ENCODE assay signal across 9 mouse cellular contexts in the genomic region with DNA sequence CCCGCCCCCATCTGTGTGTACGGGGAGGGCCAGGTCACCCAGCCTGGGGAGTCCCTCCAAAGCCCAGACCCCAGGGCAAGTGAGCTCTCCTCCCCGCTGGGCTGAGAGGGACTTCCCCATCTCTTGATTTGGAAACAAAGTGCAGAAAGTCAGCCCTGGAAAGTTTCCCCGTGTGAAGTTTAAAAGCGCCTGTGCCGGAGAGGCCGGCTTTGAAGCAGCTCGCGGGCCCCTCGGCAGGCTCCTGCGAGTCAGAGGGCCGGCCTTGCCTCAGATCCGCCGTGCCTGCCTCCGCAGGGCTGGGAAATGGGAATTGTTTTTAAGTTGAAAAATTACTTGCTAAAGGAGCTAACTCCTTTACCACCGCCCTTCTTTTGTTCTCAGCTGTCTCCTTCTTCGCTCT. TPM values are rescaled to one million over a fixed set of nuclear protein-coding genes. Genes with fewer than 3 reads are reported as not detected.
DNase-seq lines count a peak whose midpoint lies in the region; ATAC-seq lines count a peak whose summit lies in the region.
"Had no signal": no experiment of that assay in that cellular context is flagged by ENCODE, and none has a peak within 500 bp of the region (broad histone marks: within the 10 kb centered on the region; RNA-seq: fewer than 3 reads in every experiment).

No protein-coding gene starts in this region.

- no peak overlapping the region for H3K27ac ChIP-seq in heart, embryonic 10.5 days
- no peak overlapping the region for H3K27ac ChIP-seq in forebrain, embryonic 14.5 days (ENCODE audit: low read depth, low read length)
- H3K27ac ChIP-seq in limb, embryonic 15.5 days: no peak overlapping the region

- peaks cover 18% of the 10 kb centered on the region for H3K4me1 ChIP-seq in heart, embryonic 10.5 days
- H3K4me1 ChIP-seq in forebrain, embryonic 14.5 days (ENCODE audit: control insufficient read depth, insufficient read depth, low read length): peaks cover 6% of the 10 kb centered on the region; the same call in 1 of the 2 replicates
- peaks cover 21% of the 10 kb centered on the region for H3K4me1 ChIP-seq in limb, embryonic 15.5 days

- H3K9me3 ChIP-seq in heart, embryonic 10.5 days: no peaks in the 10 kb centered on the region
- H3K9me3 ChIP-seq in forebrain, embryonic 14.5 days (replicated peaks; ENCODE audit: control insufficient read depth, low read length): no peaks in the 10 kb centered on the region
- no peaks in the 10 kb centered on the region for H3K9me3 ChIP-seq in limb, embryonic 15.5 days

- H3K4me3 ChIP-seq in heart, embryonic 10.5 days: peak overlapping the region; percentile 46
- peak overlapping the region; percentile 14; the same call in 1 of the 2 replicates for H3K4me3 ChIP-seq in forebrain, embryonic 14.5 days (ENCODE audit: low read depth, low read length)
- no peak overlapping the region for H3K4me3 ChIP-seq in limb, embryonic 15.5 days

- DNase-seq in heart, embryonic 10.5 days (ENCODE audit: low spot score): no peak
- no peak for DNase-seq in heart, postnatal 4 days
- DNase-seq in Muller cell, postnatal 12 days (ENCODE audit: inconsistent ontology term): peak; percentile 22
- peak; percentile 40 for DNase-seq in forebrain, embryonic 14.5 days (ENCODE audit: low spot score)
- no peak for DNase-seq in cerebellum, adult 9-10 months
- no peak for DNase-seq in thymus, postnatal 25 days
- DNase-seq in left cerebral cortex, adult 9 months (ENCODE audit: low spot score in 2 of 2): no peak

- H3K9ac ChIP-seq in forebrain, embryonic 14.5 days (ENCODE audit: low read length): peak overlapping the region; percentile 46
- H3K9ac ChIP-seq in limb, embryonic 15.5 days: no peak overlapping the region

- H3K27me3 ChIP-seq in heart, embryonic 10.5 days (ENCODE audit: insufficient read depth, poor library complexity, severe bottlenecking): peaks cover 94% of the 10 kb centered on the region
- peaks cover 25% of the 10 kb centered on the region for H3K27me3 ChIP-seq in forebrain, embryonic 14.5 days (replicated peaks; ENCODE audit: control insufficient read depth, insufficient read depth, low read length)
- peaks cover 73% of the 10 kb centered on the region for H3K27me3 ChIP-seq in limb, embryonic 15.5 days

- 2% methylated on average over 17 of the region's 17 CpGs for WGBS in heart, embryonic 10.5 days
- 4% methylated on average over 17 of the region's 17 CpGs for WGBS in forebrain, embryonic 14.5 days
- WGBS in limb, embryonic 15.5 days: 7% methylated on average over 17 of the region's 17 CpGs

- ATAC-seq in forebrain, embryonic 14.5 days: no peak
- no peak for ATAC-seq in limb, embryonic 15.5 days (ENCODE audit: insufficient number of reproducible peaks, low FRiP score, low TSS enrichment, low read depth)

- peak overlapping the region; percentile 45 for H3K4me2 ChIP-seq in forebrain, embryonic 14.5 days (ENCODE audit: low read length)
- peak overlapping the region; percentile 24; the same call in 1 of the 2 replicates for H3K4me2 ChIP-seq in limb, embryonic 15.5 days

- no peaks in the 10 kb centered on the region for H3K36me3 ChIP-seq in heart, embryonic 10.5 days
- no peaks in the 10 kb centered on the region for H3K36me3 ChIP-seq in forebrain, embryonic 14.5 days (ENCODE audit: control insufficient read depth, insufficient read depth, low read length)
- H3K36me3 ChIP-seq in limb, embryonic 15.5 days: no peaks in the 10 kb centered on the region

RNA-seq across cellular contexts. Expression of gene Lhx2, which starts 2.5 kb away (rescaled TPM):
- 0.58 and 6.0 TPM in 2 replicates for polyA plus RNA-seq in heart, embryonic 10.5 days (2016; fragmentation: Nextera tagmentation; extraction: Ambion mirVana)
- total RNA-seq in heart, postnatal 4 days (2021): 1 to 10 TPM in 1 of 2 experiments, under 1 TPM in 1; 0.29 to 1.2 TPM
- polyA plus RNA-seq in forebrain, embryonic 14.5 days (2014; fragmentation: Nextera tagmentation; extraction: Ambion mirVana): 85.1 and 102 TPM in 2 replicates
- polyA plus RNA-seq in limb, embryonic 15.5 days (2015; fragmentation: Nextera tagmentation; extraction: Ambion mirVana): 5.1 and 8.5 TPM in 2 replicates
- total RNA-seq: adrenal gland, adult 18-20 months had no signal

RNA-seq across cellular contexts. Expression of gene Dennd1a, which starts 49.4 kb away (rescaled TPM):
- 12.1 and 14.8 TPM in 2 replicates for polyA plus RNA-seq in heart, embryonic 10.5 days (2016; fragmentation: Nextera tagmentation; extraction: Ambion mirVana)
- 10 to 100 TPM; 31.3 to 31.6 TPM for total RNA-seq in heart, postnatal 4 days (2021)
- polyA plus RNA-seq in forebrain, embryonic 14.5 days (2014; fragmentation: Nextera tagmentation; extraction: Ambion mirVana): 12.9 and 13.9 TPM in 2 replicates
- polyA plus RNA-seq in limb, embryonic 15.5 days (2015; fragmentation: Nextera tagmentation; extraction: Ambion mirVana): 13.0 and 15.1 TPM in 2 replicates

Comparison
In these comparisons a context has a peak if more than half of its experiments do, and no peak if none do; other contexts are left out.
1. DNase-seq: peak in Muller cell, postnatal 12 days (single experiment) and forebrain, embryonic 14.5 days (single experiment); none in heart, embryonic 10.5 days (single experiment), heart, postnatal 4 days (single experiment), cerebellum, adult 9-10 months (single experiment), thymus, postnatal 25 days (single experiment) and left cerebral cortex, adult 9 months (0 of 2).